Mouse (Mus musculus) thymus, adult 2 months (tissue): Measurements from ENCODE around the gene Ncf2.

Experiments
- CTCF ChIP-seq: fragments of 200-500 bp; IDR thresholded peaks from 2 replicates; pipeline ENCODE4 v1.5.1; 2012; ENCODE audit warnings: mild to moderate bottlenecking, control low read depth, low read length, moderate library complexity, borderline replicate concordance; ENCODE audit not compliant: control insufficient read depth, poor library complexity, insufficient read depth; ENCODE audit errors: extremely low read depth
- POLR2A ChIP-seq: fragments of 200-500 bp; IDR thresholded peaks from 2 replicates; pipeline ENCODE4 v1.6.1; 2012; ENCODE audit warnings: mild to moderate bottlenecking, low read length, control low read depth, moderate library complexity; ENCODE audit not compliant: control insufficient read depth, poor library complexity, insufficient read depth; ENCODE audit errors: extremely low read depth

- TF ChIP-seq CTCF = no peak
- no peak for TF ChIP-seq POLR2A
These were observed 45.3 kb downstream of the Ncf2 start for GRCm38 (mm10) chr1:152845211-152845730.
